Mouse (Mus musculus) right cerebral cortex, postnatal 4 days (tissue): Measurements from ENCODE around the gene Pgr15l.

Experiments
- DNase-seq: peaks from one replicate; pipeline ENCODE4 v3.0.0-alpha.2; 2022

The Pgr15l gene

DNA sequence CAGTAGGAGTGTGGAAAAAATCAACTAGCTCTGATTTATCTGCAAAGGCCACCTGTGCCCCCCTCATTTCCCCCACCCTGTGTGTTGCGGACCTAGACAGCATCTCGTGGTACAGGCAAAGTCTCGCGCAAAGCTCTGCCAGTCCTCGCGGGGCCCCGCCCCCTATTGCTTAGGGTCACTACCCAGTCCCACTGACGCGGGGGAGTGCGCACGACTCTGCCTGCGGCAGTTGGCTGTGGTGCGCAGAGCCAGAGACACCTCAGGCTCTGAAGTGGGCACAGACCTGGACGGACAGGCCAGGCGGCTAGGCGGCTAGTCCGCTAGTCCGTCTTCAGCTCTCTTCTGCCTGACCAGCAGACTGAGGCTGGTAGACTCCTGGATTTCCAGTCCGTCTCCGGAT, at the start of gene Pgr15l:
TSS of gene Pgr15l (plus strand) at position 228 of the 400 bp plus-strand sequence.
- DNase-seq, result peak; percentile 2

DNA sequence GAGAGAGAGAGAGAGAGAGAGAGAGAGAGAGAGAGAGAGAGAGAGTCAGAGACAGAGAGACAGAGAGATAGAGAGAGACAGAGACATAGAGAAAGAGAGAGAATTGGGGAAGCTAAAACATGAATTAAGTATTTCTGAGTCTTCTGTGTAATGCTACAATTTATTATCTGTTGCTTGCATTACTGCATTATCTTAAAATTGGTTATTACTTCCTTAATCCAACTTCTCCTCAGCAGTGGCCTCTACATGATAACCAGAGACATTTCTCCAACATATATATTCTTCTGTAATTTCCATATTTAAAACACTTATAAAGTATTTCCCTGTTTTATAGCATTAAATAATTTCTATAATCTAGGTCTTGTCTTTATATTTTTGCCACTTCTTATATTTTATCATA, 44.9 kb upstream of the Pgr15l start:
- DNase-seq, result no peak

GRCm38 (mm10) chrX:97069816-97070215, 2.6 kb upstream of the Pgr15l start:
- peak; percentile 18 for DNase-seq
